Mouse (Mus musculus): ENCODE data around the gene D630045J12Rik. TPM values are rescaled to one million over a fixed set of nuclear protein-coding genes. Genes with fewer than 3 reads are reported as not detected.

Gene D630045J12Rik
- polyA plus RNA-seq, 1 experiment, result 1.7 TPM

GRCm38 (mm10) chr6:38184791-38185190 is 69.0 kb downstream of the D630045J12Rik start:
- H3K27me3 ChIP-seq (ENCODE audit: control insufficient read depth, insufficient read depth, insufficient read length), result no peaks in the 10 kb centered on the region
- no peak overlapping the region for H3ac ChIP-seq (ENCODE audit: control insufficient read depth, insufficient read length, low read depth)
- no peak overlapping the region for H3K4me3 ChIP-seq (ENCODE audit: insufficient read depth, poor library complexity, severe bottlenecking)
- no peaks in the 10 kb centered on the region for H3K36me3 ChIP-seq (ENCODE audit: control insufficient read depth, insufficient read depth)
- no peak for TF ChIP-seq CEBPB (IDR thresholded peaks at IDR 0.05; ENCODE audit: low read depth)
- TF ChIP-seq MAX (IDR thresholded peaks at IDR 0.05), result no peak
- no peak for TF ChIP-seq CTCF (IDR thresholded peaks at IDR 0.05; ENCODE audit: control insufficient read depth, insufficient read depth, insufficient read length)
- TF ChIP-seq MYOD1 (IDR thresholded peaks at IDR 0.05; ENCODE audit: control insufficient read depth, insufficient read length, low read depth), result no peak
- no peak for TF ChIP-seq USF1 (IDR thresholded peaks at IDR 0.05; ENCODE audit: low read depth)
- TF ChIP-seq FOSL1 (IDR thresholded peaks at IDR 0.05; ENCODE audit: insufficient read depth, low read length, poor library complexity, severe bottlenecking), result no peak
- TF ChIP-seq MYOG (IDR thresholded peaks at IDR 0.05; ENCODE audit: control insufficient read depth, extremely low read depth, insufficient read length), result no peak
- H3K79me3 ChIP-seq (ENCODE audit: low read depth), result no peaks in the 10 kb centered on the region
- no peaks in the 10 kb centered on the region for H3K79me2 ChIP-seq (ENCODE audit: control insufficient read depth, insufficient read depth)

- no peaks in the 10 kb centered on the region for H3K36me3 ChIP-seq (ENCODE audit: control insufficient read depth, insufficient read depth)
- TF ChIP-seq MYOD1 (IDR thresholded peaks at IDR 0.05; ENCODE audit: control insufficient read depth, insufficient read length, low read depth) (no peak), MYOG (IDR thresholded peaks at IDR 0.05; ENCODE audit: control insufficient read depth, extremely low read depth, insufficient read length) (no peak), USF1 (IDR thresholded peaks at IDR 0.05; ENCODE audit: low read depth) (no peak), FOSL1 (IDR thresholded peaks at IDR 0.05; ENCODE audit: insufficient read depth, low read length, poor library complexity, severe bottlenecking) (no peak), MAX (IDR thresholded peaks at IDR 0.05) (no peak), CEBPB (IDR thresholded peaks at IDR 0.05; ENCODE audit: low read depth) (no peak), CTCF (IDR thresholded peaks at IDR 0.05; ENCODE audit: control insufficient read depth, insufficient read depth, insufficient read length) (no peak)
- no peak overlapping the region for H3K4me3 ChIP-seq (ENCODE audit: insufficient read depth, poor library complexity, severe bottlenecking)
- H3ac ChIP-seq (ENCODE audit: control insufficient read depth, insufficient read length, low read depth), result no peak overlapping the region
- no peaks in the 10 kb centered on the region for H3K79me2 ChIP-seq (ENCODE audit: control insufficient read depth, insufficient read depth)
- no peaks in the 10 kb centered on the region for H3K27me3 ChIP-seq (ENCODE audit: control insufficient read depth, insufficient read depth, insufficient read length)
- no peaks in the 10 kb centered on the region for H3K79me3 ChIP-seq (ENCODE audit: low read depth)
These were observed 72.0 kb downstream of the D630045J12Rik start for GRCm38 (mm10) chr6:38181756-38182318.

- no peak for TF ChIP-seq CEBPB (IDR thresholded peaks at IDR 0.05; ENCODE audit: low read depth)
- no peak for TF ChIP-seq FOSL1 (IDR thresholded peaks at IDR 0.05; ENCODE audit: insufficient read depth, low read length, poor library complexity, severe bottlenecking)
- TF ChIP-seq CTCF (IDR thresholded peaks at IDR 0.05; ENCODE audit: control insufficient read depth, insufficient read depth, insufficient read length), result no peak
- no peak for TF ChIP-seq MAX (IDR thresholded peaks at IDR 0.05)
- no peak for TF ChIP-seq MYOD1 (IDR thresholded peaks at IDR 0.05; ENCODE audit: control insufficient read depth, insufficient read length, low read depth)
- no peak for TF ChIP-seq USF1 (IDR thresholded peaks at IDR 0.05; ENCODE audit: low read depth)
- TF ChIP-seq MYOG (IDR thresholded peaks at IDR 0.05; ENCODE audit: control insufficient read depth, extremely low read depth, insufficient read length), result no peak
- Histone ChIP-seq H3K27me3 (ENCODE audit: control insufficient read depth, insufficient read depth, insufficient read length) (no peaks in the 10 kb centered on the region), H3K4me3 (ENCODE audit: insufficient read depth, poor library complexity, severe bottlenecking) (no peak overlapping the region), H3ac (ENCODE audit: control insufficient read depth, insufficient read length, low read depth) (no peak overlapping the region), H3K79me2 (ENCODE audit: control insufficient read depth, insufficient read depth) (no peaks in the 10 kb centered on the region), H3K36me3 (ENCODE audit: control insufficient read depth, insufficient read depth) (no peaks in the 10 kb centered on the region), H3K79me3 (ENCODE audit: low read depth) (no peaks in the 10 kb centered on the region)
These were observed 73.1 kb downstream of the D630045J12Rik start for GRCm38 (mm10) chr6:38180669-38181068.

GRCm38 (mm10) chr6:38165385-38165784 is 88.4 kb downstream of the D630045J12Rik start:
- no peaks in the 10 kb centered on the region for H3K36me3 ChIP-seq (ENCODE audit: control insufficient read depth, insufficient read depth)
- H3K79me3 ChIP-seq (ENCODE audit: low read depth), result no peaks in the 10 kb centered on the region
- H3K79me2 ChIP-seq (ENCODE audit: control insufficient read depth, insufficient read depth), result no peaks in the 10 kb centered on the region
- no peak for TF ChIP-seq MYOD1 (IDR thresholded peaks at IDR 0.05; ENCODE audit: control insufficient read depth, insufficient read length, low read depth)
- no peak for TF ChIP-seq CEBPB (IDR thresholded peaks at IDR 0.05; ENCODE audit: low read depth)
- TF ChIP-seq MAX (IDR thresholded peaks at IDR 0.05), result no peak
- no peak for TF ChIP-seq FOSL1 (IDR thresholded peaks at IDR 0.05; ENCODE audit: insufficient read depth, low read length, poor library complexity, severe bottlenecking)
- TF ChIP-seq MYOG (IDR thresholded peaks at IDR 0.05; ENCODE audit: control insufficient read depth, extremely low read depth, insufficient read length), result no peak
- no peak for TF ChIP-seq USF1 (IDR thresholded peaks at IDR 0.05; ENCODE audit: low read depth)
- no peak overlapping the region for H3K4me3 ChIP-seq (ENCODE audit: insufficient read depth, poor library complexity, severe bottlenecking)
- H3K27me3 ChIP-seq (ENCODE audit: control insufficient read depth, insufficient read depth, insufficient read length), result no peaks in the 10 kb centered on the region
- no peak overlapping the region for H3ac ChIP-seq (ENCODE audit: control insufficient read depth, insufficient read length, low read depth)

GRCm38 (mm10) chr6:38164705-38165104 is 89.1 kb downstream of the D630045J12Rik start:
- Histone ChIP-seq H3K36me3 (ENCODE audit: control insufficient read depth, insufficient read depth) (no peaks in the 10 kb centered on the region), H3K79me3 (ENCODE audit: low read depth) (no peaks in the 10 kb centered on the region), H3ac (ENCODE audit: control insufficient read depth, insufficient read length, low read depth) (no peak overlapping the region), H3K79me2 (ENCODE audit: control insufficient read depth, insufficient read depth) (no peaks in the 10 kb centered on the region), H3K4me3 (ENCODE audit: insufficient read depth, poor library complexity, severe bottlenecking) (no peak overlapping the region), H3K27me3 (ENCODE audit: control insufficient read depth, insufficient read depth, insufficient read length) (no peaks in the 10 kb centered on the region)
- no peak for TF ChIP-seq USF1 (IDR thresholded peaks at IDR 0.05; ENCODE audit: low read depth)

- no peak for TF ChIP-seq MAX (IDR thresholded peaks at IDR 0.05)
- TF ChIP-seq MYOD1 (IDR thresholded peaks at IDR 0.05; ENCODE audit: control insufficient read depth, insufficient read length, low read depth), result no peak
- Histone ChIP-seq H3ac (ENCODE audit: control insufficient read depth, insufficient read length, low read depth) (no peak overlapping the region), H3K27me3 (ENCODE audit: control insufficient read depth, insufficient read depth, insufficient read length) (no peaks in the 10 kb centered on the region), H3K79me2 (ENCODE audit: control insufficient read depth, insufficient read depth) (no peaks in the 10 kb centered on the region), H3K36me3 (ENCODE audit: control insufficient read depth, insufficient read depth) (no peaks in the 10 kb centered on the region), H3K79me3 (ENCODE audit: low read depth) (no peaks in the 10 kb centered on the region), H3K4me3 (ENCODE audit: insufficient read depth, poor library complexity, severe bottlenecking) (no peak overlapping the region)
These were observed 90.8 kb downstream of the D630045J12Rik start for GRCm38 (mm10) chr6:38162825-38163504.
